Mouse (Mus musculus) midbrain, embryonic 13.5 days (tissue): ENCODE results near the gene Tspo. TPM values are rescaled to one million over a fixed set of nuclear protein-coding genes. Genes with fewer than 3 reads are reported as not detected.
A peak's percentile ranks its signal among the peaks of the same experiment; 100 is the strongest.

ENCODE experiments used
- ATAC-seq: fragments of 200-750 bp; cut with Nextera tagmentation; 2 replicates; pipeline ENCODE4 v1.8.0; 2017; ENCODE audit warnings: mild to moderate bottlenecking, moderate TSS enrichment, moderate library complexity
- H3K27ac ChIP-seq: fragments of 300-500 bp; sonication (generic); 2 replicates; pipeline ENCODE4 v1.5.1; 2015; ENCODE audit warnings: inconsistent platforms, mild to moderate bottlenecking, moderate library complexity
- H3K27me3 ChIP-seq: fragments of 300-500 bp; sonication (generic); 2 replicates; pipeline ENCODE4 v1.6.1; 2015; ENCODE audit warnings: mild to moderate bottlenecking, inconsistent platforms
- H3K36me3 ChIP-seq: fragments of 300-500 bp; sonication (generic); 2 replicates; pipeline ENCODE4 v1.6.1; 2015; ENCODE audit warnings: mild to moderate bottlenecking, inconsistent platforms
- H3K4me1 ChIP-seq: fragments of 300-500 bp; sonication (generic); replicated peaks from 2 replicates; pipeline ENCODE4 v1.6.1; 2015; ENCODE audit warnings: inconsistent platforms
- H3K4me2 ChIP-seq: fragments of 300-500 bp; sonication (generic); replicated peaks from 2 replicates; pipeline ENCODE4 v1.6.1; 2015; ENCODE audit warnings: moderate library complexity, mild to moderate bottlenecking, inconsistent platforms
- H3K4me3 ChIP-seq: fragments of 300-500 bp; sonication (generic); replicated peaks from 2 replicates; pipeline ENCODE4 v1.5.1; 2015; ENCODE audit warnings: mild to moderate bottlenecking, inconsistent platforms
- H3K9ac ChIP-seq: fragments of 300-500 bp; sonication (generic); replicated peaks from 2 replicates; pipeline ENCODE4 v1.6.1; 2015; ENCODE audit warnings: mild to moderate bottlenecking, inconsistent platforms
- H3K9me3 ChIP-seq: fragments of 300-500 bp; sonication (generic); 2 replicates; pipeline ENCODE4 v1.6.1; 2016; ENCODE audit warnings: mild to moderate bottlenecking, inconsistent platforms
- WGBS: fragments of 180-500 bp; shearing (Covaris S2); methylation state at CpG from one replicate; pipeline ENCODE4 v1.1.7; 2015; 5-methylcytosine and 5-hydroxymethylcytosine counted together
- polyA plus RNA-seq: library from polyadenylated mRNA; unstranded; fragments of >200 nt; fragmentation: Nextera tagmentation; extraction: Ambion mirVana; gene quantifications from 2 replicates; pipeline ENCODE4 v1.2.1, GENCODE M21; 2015

Gene Tspo
- polyA plus RNA-seq, 1 experiment from 2014 or later, result 9.9 TPM

GRCm38 (mm10) chr15:83592260-83593188, 29.1 kb downstream of the Tspo start:
- Histone ChIP-seq H3K4me2 (peak overlapping the region; percentile 81), H3K4me1 (peaks cover 34% of the 10 kb centered on the region), H3K9ac (0 out of 2 replicates have a peak overlapping the region, but pooled peaks have one; percentile 83), H3K27ac (no peak overlapping the region), H3K27me3 (no peaks in the 10 kb centered on the region), H3K4me3 (0 out of 2 replicates have a peak overlapping the region, but pooled peaks have one; percentile 82), H3K9me3 (no peaks in the 10 kb centered on the region), H3K36me3 (peaks cover 30% of the 10 kb centered on the region)
- 80% methylated on average over 8 of the region's 8 CpGs for WGBS
- ATAC-seq, result no peak

DNA sequence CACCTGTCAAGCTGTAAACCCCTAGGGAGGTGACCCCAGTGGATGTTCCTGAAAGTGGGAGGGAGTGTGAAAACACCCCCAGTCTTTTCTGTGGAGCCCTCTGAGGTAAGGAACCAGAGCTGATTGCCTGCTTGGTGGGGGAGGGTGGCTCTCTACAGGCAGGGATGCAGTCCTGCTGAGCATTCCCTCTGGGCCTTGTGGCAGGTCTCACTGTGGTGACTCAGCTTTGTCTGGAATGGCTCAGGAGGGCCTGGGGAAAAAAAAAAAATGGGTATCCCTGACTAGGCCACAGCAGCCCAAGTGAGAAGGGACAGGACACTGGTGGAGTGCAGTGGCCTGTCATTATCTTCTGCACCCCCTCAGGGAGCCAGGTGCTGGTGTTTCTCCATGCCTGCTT, 29.8 kb downstream of the Tspo start:
- peak overlapping the region; percentile 82; the same call in 1 of the 2 replicates for H3K4me3 ChIP-seq
- no peaks in the 10 kb centered on the region for H3K9me3 ChIP-seq
- H3K4me2 ChIP-seq, result peak overlapping the region; percentile 81
- no peak for ATAC-seq
- H3K27ac ChIP-seq, result no peak overlapping the region
- peaks cover 25% of the 10 kb centered on the region for H3K36me3 ChIP-seq
- H3K4me1 ChIP-seq, result peaks cover 34% of the 10 kb centered on the region
- no peaks in the 10 kb centered on the region for H3K27me3 ChIP-seq
- peak overlapping the region; percentile 83 for H3K9ac ChIP-seq

GRCm38 (mm10) chr15:83593702-83594512, 30.5 kb downstream of the Tspo start:
- 12% methylated on average over 19 of the region's 19 CpGs for WGBS
- ATAC-seq, result peak; percentile 72
- H3K27me3 ChIP-seq, result no peaks in the 10 kb centered on the region
- H3K9me3 ChIP-seq, result no peaks in the 10 kb centered on the region
- peak overlapping the region; percentile 83 for H3K9ac ChIP-seq
- H3K4me2 ChIP-seq, result peak overlapping the region; percentile 81
- H3K27ac ChIP-seq, result no peak overlapping the region; the same call in 1 of the 2 replicates
- peaks cover 21% of the 10 kb centered on the region for H3K36me3 ChIP-seq
- peaks cover 34% of the 10 kb centered on the region for H3K4me1 ChIP-seq
- H3K4me3 ChIP-seq, result peak overlapping the region; percentile 82

GRCm38 (mm10) chr15:83594513-83595363, 31.3 kb downstream of the Tspo start, which contains the start of gene Ttll12:
Gene Ttll12, minus strand, starts transcription at chr15:83595157.
- ATAC-seq, result peak; percentile 95
- H3K27ac ChIP-seq, result peak within 1 kb of the TSS; percentile 66
- H3K4me3 ChIP-seq, result peak within 1 kb of the TSS; percentile 82
- H3K4me1 ChIP-seq, result peaks cover 34% of the 10 kb centered on the region
- no peaks in the 10 kb centered on the region for H3K9me3 ChIP-seq
- no peaks in the 10 kb centered on the region for H3K27me3 ChIP-seq
- peaks cover 16% of the 10 kb centered on the region for H3K36me3 ChIP-seq
- H3K4me2 ChIP-seq, result peak within 1 kb of the TSS; percentile 81
- peak within 1 kb of the TSS; percentile 83 for H3K9ac ChIP-seq
- under 1% methylated on average over 68 of the region's 68 CpGs for WGBS

DNA sequence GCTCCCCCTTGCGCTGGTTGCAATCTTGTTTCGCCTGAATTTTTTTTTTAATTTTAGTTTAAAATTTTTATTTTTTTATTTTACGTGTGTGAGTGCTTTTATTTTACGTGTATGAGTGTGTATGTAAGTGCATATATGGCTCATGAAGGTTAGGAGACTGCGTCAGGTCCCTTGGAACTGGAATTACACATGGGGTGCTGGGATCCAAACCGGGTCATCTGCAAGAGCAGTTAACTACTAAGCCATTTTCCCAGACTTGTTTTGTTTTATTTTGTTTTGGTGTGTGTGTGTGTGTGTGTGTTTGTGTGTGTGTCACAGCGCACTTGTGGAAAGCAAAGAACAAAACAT, 31.9 kb downstream of the Tspo start:
- Histone ChIP-seq H3K9ac (no peak overlapping the region), H3K27me3 (no peaks in the 10 kb centered on the region), H3K36me3 (peaks cover 10% of the 10 kb centered on the region; the same call in 1 of the 2 replicates), H3K4me2 (peak overlapping the region; percentile 81), H3K4me1 (peaks cover 34% of the 10 kb centered on the region), H3K27ac (no peak overlapping the region), H3K4me3 (peak overlapping the region; percentile 82), H3K9me3 (no peaks in the 10 kb centered on the region)
- peak; percentile 34 for ATAC-seq
- 38% methylated on average over 7 of the region's 7 CpGs for WGBS

GRCm38 (mm10) chr15:83596833-83597232, 33.4 kb downstream of the Tspo start:
- H3K27me3 ChIP-seq, result no peaks in the 10 kb centered on the region
- peaks cover 28% of the 10 kb centered on the region for H3K4me1 ChIP-seq
- H3K9ac ChIP-seq, result no peak overlapping the region
- no peak overlapping the region for H3K4me2 ChIP-seq
- no peaks in the 10 kb centered on the region for H3K36me3 ChIP-seq
- H3K4me3 ChIP-seq, result no peak overlapping the region
- ATAC-seq, result no peak
- no peak overlapping the region for H3K27ac ChIP-seq
- no peaks in the 10 kb centered on the region for H3K9me3 ChIP-seq
- WGBS, result 89% methylated on average over 4 of the region's 4 CpGs

- Histone ChIP-seq H3K27me3 (no peaks in the 10 kb centered on the region), H3K9me3 (no peaks in the 10 kb centered on the region), H3K4me3 (no peak overlapping the region), H3K9ac (no peak overlapping the region), H3K4me1 (no peaks in the 10 kb centered on the region), H3K27ac (no peak overlapping the region), H3K4me2 (no peak overlapping the region), H3K36me3 (no peaks in the 10 kb centered on the region)
- no peak for ATAC-seq
- 78% methylated on average over 4 of the region's 4 CpGs for WGBS
Observed at GRCm38 (mm10) chr15:83601185-83601584, 37.8 kb downstream of the Tspo start.

GRCm38 (mm10) chr15:83602372-83603045, 39.1 kb downstream of the Tspo start:
- no peaks in the 10 kb centered on the region for H3K27me3 ChIP-seq
- no peaks in the 10 kb centered on the region for H3K9me3 ChIP-seq
- H3K4me2 ChIP-seq, result no peak overlapping the region
- no peak overlapping the region for H3K9ac ChIP-seq
- H3K27ac ChIP-seq, result no peak overlapping the region
- WGBS, result 84% methylated on average over 13 of the region's 13 CpGs
- no peaks in the 10 kb centered on the region for H3K4me1 ChIP-seq
- peaks cover 2% of the 10 kb centered on the region; the same call in 1 of the 2 replicates for H3K36me3 ChIP-seq
- ATAC-seq, result no peak
- no peak overlapping the region for H3K4me3 ChIP-seq

GRCm38 (mm10) chr15:83603046-83603396, 39.6 kb downstream of the Tspo start:
- H3K4me3 ChIP-seq, result no peak overlapping the region
- WGBS, result 90% methylated on average over 1 of the region's 1 CpGs

GRCm38 (mm10) chr15:83603426-83603825, 40.0 kb downstream of the Tspo start:
- no peaks in the 10 kb centered on the region for H3K27me3 ChIP-seq
- no peak overlapping the region for H3K9ac ChIP-seq
- no peak overlapping the region for H3K4me2 ChIP-seq
- no peak overlapping the region for H3K27ac ChIP-seq
- peaks cover 3% of the 10 kb centered on the region; the same call in 1 of the 2 replicates for H3K36me3 ChIP-seq
- no peaks in the 10 kb centered on the region for H3K4me1 ChIP-seq
- no peak overlapping the region for H3K4me3 ChIP-seq
- 96% methylated on average over 7 of the region's 7 CpGs for WGBS
- ATAC-seq, result no peak
- H3K9me3 ChIP-seq, result no peaks in the 10 kb centered on the region

More at GRCm38 (mm10) chr15:83603046-83603396, 39.6 kb downstream of the Tspo start:
- Histone ChIP-seq H3K27ac (no peak overlapping the region), H3K4me2 (no peak overlapping the region), H3K36me3 (peaks cover 2% of the 10 kb centered on the region; the same call in 1 of the 2 replicates), H3K9me3 (no peaks in the 10 kb centered on the region), H3K9ac (no peak overlapping the region), H3K27me3 (no peaks in the 10 kb centered on the region), H3K4me1 (no peaks in the 10 kb centered on the region)
- ATAC-seq, result no peak

DNA sequence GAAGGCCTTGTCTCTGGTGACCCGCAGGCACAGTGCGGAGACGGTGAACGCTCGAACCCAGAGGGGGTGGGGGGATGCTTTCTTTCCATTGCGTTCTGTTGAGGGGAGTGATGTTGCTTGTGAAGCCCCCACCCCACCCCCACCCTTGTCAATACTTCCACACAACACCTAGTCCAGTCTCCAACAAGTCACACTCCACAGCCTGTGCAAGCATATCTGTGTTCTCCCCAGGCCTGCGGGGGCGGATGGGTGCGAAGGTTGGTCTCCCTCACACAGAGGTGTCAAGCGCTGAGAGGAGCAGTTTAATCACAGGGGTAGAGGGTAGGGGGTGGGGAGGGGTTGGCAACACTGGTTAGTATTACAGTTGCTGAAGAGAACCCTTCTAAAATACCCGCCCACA, 42.8 kb downstream of the Tspo start:
- Histone ChIP-seq H3K9me3 (no peaks in the 10 kb centered on the region), H3K4me3 (no peak overlapping the region), H3K36me3 (peaks cover 5% of the 10 kb centered on the region; the same call in 1 of the 2 replicates), H3K4me2 (no peak overlapping the region), H3K27ac (no peak overlapping the region), H3K27me3 (no peaks in the 10 kb centered on the region), H3K9ac (no peak overlapping the region), H3K4me1 (no peaks in the 10 kb centered on the region)
- ATAC-seq, result no peak
- 92% methylated on average over 11 of the region's 11 CpGs for WGBS
